In the genomic region with DNA sequence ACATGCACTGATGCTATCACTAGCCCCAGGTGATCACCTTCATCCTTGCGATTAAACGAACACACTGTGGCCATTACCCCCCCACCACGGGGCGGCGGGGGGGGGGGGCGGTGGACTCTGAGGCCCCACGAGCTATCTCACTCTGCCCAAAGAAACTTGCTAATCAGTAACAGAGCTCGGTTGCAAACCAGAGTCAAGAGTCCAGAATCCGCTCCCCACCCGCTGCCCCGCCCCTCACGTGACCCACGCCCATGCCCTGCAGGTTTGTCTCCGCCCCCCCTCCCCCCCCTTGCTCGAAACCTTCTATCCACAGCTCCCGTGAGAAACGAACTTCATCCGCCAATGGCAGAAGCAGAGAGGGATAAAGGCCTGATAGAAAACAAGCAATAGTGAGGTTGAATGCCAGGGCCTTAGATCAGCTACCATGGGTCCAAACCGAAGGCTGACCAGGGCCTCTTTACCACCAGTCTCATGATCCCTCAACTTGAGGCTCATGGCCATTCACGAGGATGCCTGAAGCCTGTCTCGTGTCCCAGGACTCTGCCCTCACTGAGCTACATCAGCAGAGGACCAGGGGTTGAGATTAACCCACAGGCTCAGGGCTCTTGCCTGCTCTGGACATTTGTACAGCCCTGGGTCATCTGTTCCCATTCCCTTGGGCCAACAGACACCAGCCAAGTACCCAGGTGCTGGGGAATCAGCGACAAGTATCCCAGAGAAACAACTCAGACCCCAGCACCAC, we compare ENCODE assay signal across 8 mouse cellular contexts. TPM values are rescaled to one million over a fixed set of nuclear protein-coding genes. Genes with fewer than 3 reads are reported as not detected.
DNase-seq lines count a peak whose midpoint lies in the region; ATAC-seq and TF ChIP-seq lines count a peak whose summit lies in the region.
"Had no signal": no experiment of that assay in that cellular context is flagged by ENCODE, and none has a peak within 500 bp of the region (broad histone marks: within the 10 kb centered on the region; RNA-seq: fewer than 3 reads in every experiment).

No protein-coding gene starts in this region.

- no peak for TF ChIP-seq EP300 in ES-Bruce4 (IDR thresholded peaks at IDR 0.05; ENCODE audit: insufficient read depth, low read depth, low read length)

- H3K36me3 ChIP-seq in E14TG2a.4 (ENCODE audit: insufficient read depth, low read length) (peaks cover 7% of the 10 kb centered on the region), ES-Bruce4 (ENCODE audit: control insufficient read depth, insufficient read depth, low read length, poor library complexity, severe bottlenecking) (no peaks in the 10 kb centered on the region)
- H3K36me3 ChIP-seq in liver, adult 2 months (ENCODE audit: control insufficient read depth, insufficient read depth, low read length), result no peaks in the 10 kb centered on the region
- no peaks in the 10 kb centered on the region for H3K36me3 ChIP-seq in midbrain, embryonic 16.5 days (ENCODE audit: control insufficient read depth, insufficient read depth, low read length)

- H3K27ac ChIP-seq in ES-Bruce4 (ENCODE audit: insufficient read depth, low read length), result peak overlapping the region; percentile 16; the same call in 1 of the 2 replicates
- peak overlapping the region; percentile 71 for H3K27ac ChIP-seq in liver, adult 2 months (replicated peaks; ENCODE audit: insufficient read depth, low read depth, low read length)
- H3K27ac ChIP-seq in midbrain, embryonic 16.5 days (ENCODE audit: low read length), result no peak overlapping the region

- TF ChIP-seq CTCF in E14TG2a.4 (conservative IDR thresholded peaks at IDR 0.05; ENCODE audit: low read length) (no peak), ES-Bruce4 (IDR thresholded peaks at IDR 0.05; ENCODE audit: low read depth, low read length) (no peak)
- TF ChIP-seq CTCF in liver, adult 2 months (IDR thresholded peaks at IDR 0.05; ENCODE audit: low read depth, low read length), result no peak

- H3K79me2 ChIP-seq in liver, adult 2 months (ENCODE audit: control insufficient read depth, insufficient read depth, low read length), result no peaks in the 10 kb centered on the region

- H3K27me3 ChIP-seq in E14TG2a.4 (ENCODE audit: insufficient read depth, low read length) (no peaks in the 10 kb centered on the region), ES-Bruce4 (ENCODE audit: control insufficient read depth, insufficient read depth, low read length, poor library complexity, severe bottlenecking) (no peaks in the 10 kb centered on the region)
- H3K27me3 ChIP-seq in liver, adult 2 months (ENCODE audit: control insufficient read depth, insufficient read depth, low read length), result no peaks in the 10 kb centered on the region
- no peaks in the 10 kb centered on the region for H3K27me3 ChIP-seq in midbrain, embryonic 16.5 days (ENCODE audit: control insufficient read depth, insufficient read depth, low read depth, low read length)

- H3K4me3 ChIP-seq in E14TG2a.4 (replicated peaks; ENCODE audit: low read length), result peak overlapping the region; percentile 20; the same call in 1 of the 2 replicates
- H3K4me3 ChIP-seq in ES-Bruce4 (ENCODE audit: low read depth, low read length), result no peak overlapping the region
- no peak overlapping the region for H3K4me3 ChIP-seq in liver, adult 2 months (ENCODE audit: insufficient read depth, low read depth, low read length)
- no peak overlapping the region for H3K4me3 ChIP-seq in midbrain, embryonic 16.5 days (ENCODE audit: low read depth, low read length)

- TF ChIP-seq POLR2A in ES-Bruce4 (IDR thresholded peaks at IDR 0.05; ENCODE audit: insufficient read depth, low read length), result no peak
- TF ChIP-seq POLR2A in liver, adult 2 months (IDR thresholded peaks at IDR 0.05; ENCODE audit: extremely low read depth, insufficient read depth, low read length), result no peak

- ATAC-seq in erythroblast, adult 5-6 weeks (replicated peaks; ENCODE audit: low FRiP score, poor library complexity, severe bottlenecking), result no peak
- no peak for ATAC-seq in midbrain, embryonic 16.5 days

- no peaks in the 10 kb centered on the region for H3K9me3 ChIP-seq in E14TG2a.4 (ENCODE audit: low read length)
- no peaks in the 10 kb centered on the region for H3K9me3 ChIP-seq in ES-Bruce4 (replicated peaks; ENCODE audit: control insufficient read depth, insufficient read depth, low read length, poor library complexity, severe bottlenecking)
- H3K9me3 ChIP-seq in midbrain, embryonic 16.5 days (replicated peaks; ENCODE audit: control insufficient read depth, low read length, poor library complexity, severe bottlenecking), result no peaks in the 10 kb centered on the region

- WGBS in liver, adult 2 months, result 27% methylated on average over 22 of the region's 22 CpGs
- WGBS in midbrain, embryonic 16.5 days, result 57% methylated on average over 22 of the region's 22 CpGs

- peak overlapping the region; percentile 13; the same call in 1 of the 2 replicates for H3K9ac ChIP-seq in ES-Bruce4 (ENCODE audit: low read depth, poor library complexity, severe bottlenecking)
- H3K9ac ChIP-seq in liver, adult 2 months (ENCODE audit: low read depth, low read length), result no peak overlapping the region
- no peak overlapping the region for H3K9ac ChIP-seq in midbrain, embryonic 16.5 days (ENCODE audit: low read depth, low read length)

- H3K4me1 ChIP-seq in E14TG2a.4 (replicated peaks; ENCODE audit: low read depth, low read length) (peaks cover 91% of the 10 kb centered on the region), ES-Bruce4 (ENCODE audit: control insufficient read depth, insufficient read depth, low read length) (peaks cover 16% of the 10 kb centered on the region)
- peaks cover 6% of the 10 kb centered on the region for H3K4me1 ChIP-seq in liver, adult 2 months (ENCODE audit: control insufficient read depth, insufficient read depth, low read length)
- no peaks in the 10 kb centered on the region for H3K4me1 ChIP-seq in midbrain, embryonic 16.5 days (ENCODE audit: control insufficient read depth, insufficient read depth, low read length)

- no peak overlapping the region for H3K4me2 ChIP-seq in midbrain, embryonic 16.5 days (ENCODE audit: low read length)

- peak; percentile 89 for DNase-seq in kidney, adult 9 months
- peak; percentile 88 for DNase-seq in liver, adult 2 months (ENCODE audit: extremely low read depth, low read depth, low spot score)
- no peak for DNase-seq in embryo, embryonic 10.5 days (ENCODE audit: low spot score)
- DNase-seq: gastrocnemius, postnatal 36 days had no signal

RNA-seq across cellular contexts. Expression of a gene that starts 31.5 kb away (rescaled TPM):
- 16.8 and 18.9 TPM in 2 replicates for polyA plus RNA-seq in ES-Bruce4 (2011; ENCODE audit: insufficient read depth, insufficient read length, low read depth, missing spikeins)
- 4.1 and 6.8 TPM in 2 replicates for total RNA-seq in liver, adult 2 months (2014; rRNA removed)
- polyA plus RNA-seq in liver, adult 2 months (2012; rRNA removed), result 4.0 and 13.3 TPM in 2 replicates
- 4.6 and 8.1 TPM in 2 replicates for total RNA-seq in erythroblast, adult 5-6 weeks (2015; ENCODE audit: low replicate concordance)
- total RNA-seq in erythroblast, adult 5-6 weeks (2017; ENCODE audit: low replicate concordance), result 1.4 and 2.9 TPM in 2 replicates
- polyA plus RNA-seq in midbrain, embryonic 16.5 days (2015; fragmentation: Nextera tagmentation; extraction: Ambion mirVana), result 6.9 and 7.1 TPM in 2 replicates

RNA-seq across cellular contexts. Expression of a gene that starts 37.7 kb away (rescaled TPM):
- 1.5 and 2.1 TPM in 2 replicates for polyA plus RNA-seq in ES-Bruce4 (2011; ENCODE audit: insufficient read depth, insufficient read length, low read depth, missing spikeins)
- total RNA-seq in liver, adult 2 months (2014; rRNA removed), result 0.40 and 2.4 TPM in 2 replicates
- polyA plus RNA-seq in liver, adult 2 months (2012; rRNA removed), result 0.06 and 0.41 TPM in 2 replicates
- not detected in 2 replicates for total RNA-seq in erythroblast, adult 5-6 weeks (2015; ENCODE audit: low replicate concordance)
- 0.17 TPM in 1 of 2 replicates, not detected in the other for total RNA-seq in erythroblast, adult 5-6 weeks (2017; ENCODE audit: low replicate concordance)
- 4.6 and 5.3 TPM in 2 replicates for polyA plus RNA-seq in midbrain, embryonic 16.5 days (2015; fragmentation: Nextera tagmentation; extraction: Ambion mirVana)
